Mouse (Mus musculus) thymus, adult 2 months (tissue): Measurements from ENCODE around the gene Pou3f1.

Experiments
- CTCF ChIP-seq: fragments of 200-500 bp; IDR thresholded peaks from 2 replicates; pipeline ENCODE4 v1.5.1; 2012; ENCODE audit warnings: mild to moderate bottlenecking, control low read depth, low read length, moderate library complexity, borderline replicate concordance; ENCODE audit not compliant: control insufficient read depth, poor library complexity, insufficient read depth; ENCODE audit errors: extremely low read depth
- POLR2A ChIP-seq: fragments of 200-500 bp; IDR thresholded peaks from 2 replicates; pipeline ENCODE4 v1.6.1; 2012; ENCODE audit warnings: mild to moderate bottlenecking, low read length, control low read depth, moderate library complexity; ENCODE audit not compliant: control insufficient read depth, poor library complexity, insufficient read depth; ENCODE audit errors: extremely low read depth

- TF ChIP-seq CTCF (no peak), POLR2A (no peak)
Observed at GRCm38 (mm10) chr4:124695786-124696516, 39.3 kb downstream of the Pou3f1 start.
